Mouse (Mus musculus) C2C12 (cell line): ENCODE data around the gene Mboat1.

Source experiments
- CEBPB ChIP-seq: IDR thresholded peaks from one replicate; pipeline ENCODE4 v1.6.1; 2011; ENCODE audit warnings: low read depth, mild to moderate bottlenecking, control low read depth, moderate library complexity
- CTCF ChIP-seq: IDR thresholded peaks from one replicate; pipeline ENCODE4 v1.5.1; 2011; ENCODE audit not compliant: control insufficient read depth, insufficient read depth, insufficient read length
- MAX ChIP-seq: IDR thresholded peaks from one replicate; pipeline ENCODE4 v1.6.1; 2011; ENCODE audit warnings: mild to moderate bottlenecking, control low read depth
- MYOD1 ChIP-seq: IDR thresholded peaks from one replicate; pipeline ENCODE4 v1.6.1; 2011; ENCODE audit warnings: low read depth; ENCODE audit not compliant: control insufficient read depth, insufficient read length
- MYOG ChIP-seq: IDR thresholded peaks from one replicate; pipeline ENCODE4 v1.6.1; 2011; ENCODE audit not compliant: control insufficient read depth, insufficient read length; ENCODE audit errors: extremely low read depth
- USF1 ChIP-seq: IDR thresholded peaks from one replicate; pipeline ENCODE4 v1.6.1; 2011; ENCODE audit warnings: low read depth, mild to moderate bottlenecking, control low read depth, moderate library complexity

DNA sequence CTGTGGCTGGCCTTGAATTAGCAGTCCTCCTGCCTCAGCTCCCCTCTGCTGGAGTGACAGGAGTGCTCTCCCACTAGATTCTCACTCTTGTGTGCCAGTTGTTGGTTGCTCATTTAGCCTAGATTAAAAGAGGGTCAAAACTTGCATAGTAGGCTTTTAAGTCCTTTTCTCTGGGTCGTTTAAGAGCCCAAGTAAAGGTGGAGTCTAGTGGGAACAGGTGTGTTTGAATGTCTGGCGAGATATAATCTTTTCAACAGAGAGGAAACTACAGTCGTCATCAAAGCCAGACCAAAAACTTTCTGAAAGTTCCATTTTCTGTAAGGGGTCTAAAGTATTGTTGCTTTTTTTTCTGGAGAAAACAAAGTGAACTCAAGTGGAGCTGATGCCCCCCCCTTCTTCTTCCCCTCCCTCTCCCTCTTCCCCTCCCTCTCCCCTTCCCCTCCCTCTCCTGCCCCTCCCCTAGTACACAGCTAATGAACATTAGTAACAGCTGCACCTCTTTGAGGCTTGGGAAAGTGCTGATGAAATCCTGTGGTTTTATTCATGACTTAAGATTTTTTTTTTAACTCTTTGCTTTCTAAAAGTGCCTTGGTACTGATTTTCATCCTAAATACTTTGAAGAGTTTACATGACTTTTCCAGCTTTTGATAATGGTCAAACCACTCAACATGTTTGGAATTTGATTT lies 55.9 kb downstream of the Mboat1 start:
- TF ChIP-seq MYOD1 (peak; percentile 62), CEBPB (peak; percentile 68), CTCF (no peak), MAX (no peak), MYOG (no peak), USF1 (no peak)
